ENCODE assay signal across 24 mouse cellular contexts in the genomic region with DNA sequence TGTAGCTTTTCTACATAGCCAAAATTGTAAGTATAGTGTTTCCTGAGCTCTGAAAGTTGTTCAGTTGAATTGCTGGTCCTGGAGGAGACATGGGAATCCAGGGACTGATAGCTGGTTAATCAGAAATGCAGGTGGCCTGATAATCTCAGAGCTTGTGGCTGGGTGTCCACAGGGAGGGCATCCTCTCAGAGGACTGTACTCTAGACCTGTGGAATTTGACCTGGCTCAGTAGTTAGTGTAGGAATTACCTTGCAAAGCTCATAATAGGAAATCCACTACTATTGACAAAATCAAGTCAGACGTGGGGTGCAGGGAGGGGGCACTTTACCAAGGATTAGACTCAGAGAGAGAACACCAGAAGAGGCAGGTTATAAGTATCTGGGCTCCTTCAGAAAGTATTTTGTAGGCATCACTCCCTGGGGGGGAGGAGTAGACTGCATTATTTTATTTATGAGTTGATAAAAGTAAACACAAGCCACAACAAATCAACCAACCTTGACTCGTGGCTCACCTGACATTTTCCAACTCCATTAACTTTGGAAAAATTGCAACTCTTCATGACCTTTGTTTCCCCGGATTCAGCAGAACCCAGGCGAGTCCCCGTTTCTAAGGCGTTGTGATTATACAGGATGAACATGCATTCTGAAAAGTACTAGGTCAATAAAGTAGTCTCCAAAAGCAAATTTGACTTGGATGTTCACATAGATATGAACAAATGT.
A peak's percentile ranks its signal among the peaks of the same experiment; 100 is the strongest.
DNase-seq lines count a peak whose midpoint lies in the region; ATAC-seq and TF ChIP-seq lines count a peak whose summit lies in the region.
"Had no signal": no experiment of that assay in that cellular context is flagged by ENCODE, and none has a peak within 500 bp of the region (broad histone marks: within the 10 kb centered on the region; RNA-seq: fewer than 3 reads in every experiment).

No protein-coding gene starts in this region.

- no peak overlapping the region for H3K4me3 ChIP-seq in kidney, embryonic 16.5 days (ENCODE audit: low read length)
- no peak overlapping the region for H3K4me3 ChIP-seq in liver, embryonic 15.5 days (replicated peaks)
- no peak overlapping the region for H3K4me3 ChIP-seq in stomach, embryonic 14.5 days (ENCODE audit: low read depth, low read length)
- no peak overlapping the region for H3K4me3 ChIP-seq in stomach, postnatal 0 days (ENCODE audit: low read depth, low read length)
- H3K4me3 ChIP-seq: embryonic facial prominence, embryonic 12.5 days; heart, embryonic 13.5 days; limb, embryonic 12.5 days had no signal

- no peak overlapping the region for H3K27ac ChIP-seq in kidney, embryonic 16.5 days (ENCODE audit: low read length)
- no peak overlapping the region for H3K27ac ChIP-seq in liver, embryonic 15.5 days (replicated peaks)
- H3K27ac ChIP-seq in stomach, embryonic 14.5 days (ENCODE audit: low read length), result peak overlapping the region; percentile 82; the same call in 1 of the 2 replicates
- no peak overlapping the region for H3K27ac ChIP-seq in stomach, postnatal 0 days (replicated peaks)
- H3K27ac ChIP-seq: heart, embryonic 13.5 days; hindbrain, postnatal 0 days; limb, embryonic 12.5 days; macrophage had no signal

- TF ChIP-seq EP300 in stomach, postnatal 0 days (optimal IDR thresholded peaks at IDR 0.05), result no peak

- no peaks in the 10 kb centered on the region for H3K36me3 ChIP-seq in kidney, embryonic 16.5 days (ENCODE audit: insufficient read depth, low read length)
- no peaks in the 10 kb centered on the region for H3K36me3 ChIP-seq in liver, embryonic 15.5 days (replicated peaks)
- H3K36me3 ChIP-seq in stomach, embryonic 14.5 days (ENCODE audit: control insufficient read depth, insufficient read depth, low read length), result no peaks in the 10 kb centered on the region
- no peaks in the 10 kb centered on the region for H3K36me3 ChIP-seq in stomach, postnatal 0 days (ENCODE audit: control insufficient read depth, insufficient read depth, low read length)
- H3K36me3 ChIP-seq: embryonic facial prominence, embryonic 12.5 days; heart, embryonic 13.5 days; limb, embryonic 12.5 days had no signal

- TF ChIP-seq CTCF in stomach, postnatal 0 days (IDR thresholded peaks at IDR 0.05; ENCODE audit: low read depth), result no peak

- H3K4me1 ChIP-seq in kidney, embryonic 16.5 days (ENCODE audit: insufficient read depth, low read length), result peaks cover 32% of the 10 kb centered on the region
- H3K4me1 ChIP-seq in liver, embryonic 15.5 days (replicated peaks), result 0 out of 2 replicates have a peak, but pooled peaks cover 3% of the 10 kb centered on the region
- H3K4me1 ChIP-seq in stomach, embryonic 14.5 days (ENCODE audit: control insufficient read depth, insufficient read depth, low read length), result peaks cover 18% of the 10 kb centered on the region; the same call in 1 of the 2 replicates
- no peaks in the 10 kb centered on the region for H3K4me1 ChIP-seq in stomach, postnatal 0 days (replicated peaks; ENCODE audit: control insufficient read depth, insufficient read depth)

- no peaks in the 10 kb centered on the region for H3K27me3 ChIP-seq in kidney, embryonic 16.5 days (ENCODE audit: insufficient read depth, low read length)
- H3K27me3 ChIP-seq in liver, embryonic 15.5 days, result no peaks in the 10 kb centered on the region
- no peaks in the 10 kb centered on the region for H3K27me3 ChIP-seq in stomach, embryonic 14.5 days (ENCODE audit: control insufficient read depth, insufficient read depth, low read length)
- H3K27me3 ChIP-seq in stomach, postnatal 0 days (ENCODE audit: control insufficient read depth, insufficient read depth, low read length), result no peaks in the 10 kb centered on the region
- H3K27me3 ChIP-seq: embryonic facial prominence, embryonic 12.5 days; heart, embryonic 13.5 days had no signal

- no peaks in the 10 kb centered on the region for H3K9me3 ChIP-seq in kidney, embryonic 16.5 days (ENCODE audit: low read length)
- no peaks in the 10 kb centered on the region for H3K9me3 ChIP-seq in liver, embryonic 15.5 days (replicated peaks)
- no peaks in the 10 kb centered on the region for H3K9me3 ChIP-seq in stomach, embryonic 14.5 days (ENCODE audit: control insufficient read depth, low read depth, low read length)
- no peaks in the 10 kb centered on the region for H3K9me3 ChIP-seq in stomach, postnatal 0 days (ENCODE audit: control insufficient read depth, low read length)
- H3K9me3 ChIP-seq: embryonic facial prominence, embryonic 12.5 days; heart, embryonic 13.5 days; limb, embryonic 12.5 days had no signal

- H3K4me2 ChIP-seq in kidney, embryonic 16.5 days (replicated peaks; ENCODE audit: low read depth, low read length), result no peak overlapping the region
- H3K4me2 ChIP-seq in liver, embryonic 15.5 days, result no peak overlapping the region
- H3K4me2 ChIP-seq in stomach, embryonic 14.5 days (replicated peaks; ENCODE audit: low read depth, low read length), result no peak overlapping the region
- H3K4me2 ChIP-seq in stomach, postnatal 0 days (replicated peaks; ENCODE audit: low read depth), result no peak overlapping the region
- H3K4me2 ChIP-seq: embryonic facial prominence, embryonic 12.5 days; heart, embryonic 13.5 days; limb, embryonic 12.5 days had no signal

- WGBS in kidney, embryonic 16.5 days, result 82% methylated on average over 6 of the region's 6 CpGs
- 51% methylated on average over 6 of the region's 6 CpGs for WGBS in liver, embryonic 15.5 days (ENCODE audit: insufficient replicate concordance)
- WGBS in stomach, embryonic 14.5 days, result 72% methylated on average over 6 of the region's 6 CpGs
- WGBS in stomach, postnatal 0 days, result 58% methylated on average over 6 of the region's 6 CpGs

- peak; percentile 22 for DNase-seq in kidney, adult 11 months
- DNase-seq in liver, result no peak
- no peak for DNase-seq in stomach, postnatal 0 days (ENCODE audit: low spot score)
- DNase-seq in MN1 (ENCODE audit: low spot score), result no peak
- DNase-seq: adrenal gland, postnatal 14 days; cerebellum, adult 2 months; cerebellum, postnatal 25 days; forebrain, postnatal 0 days; gastrocnemius, postnatal 25 days; heart, adult 18-20 months; heart, postnatal 14 days; kidney, postnatal 10 days; layer of hippocampus, postnatal 36 days; liver, postnatal 0 days; thymus, postnatal 14 days had no signal

- H3K9ac ChIP-seq in kidney, embryonic 16.5 days (replicated peaks; ENCODE audit: low read length), result no peak overlapping the region
- no peak overlapping the region for H3K9ac ChIP-seq in liver, embryonic 15.5 days
- H3K9ac ChIP-seq in stomach, embryonic 14.5 days (replicated peaks; ENCODE audit: low read depth, low read length), result no peak overlapping the region
- H3K9ac ChIP-seq in stomach, postnatal 0 days (ENCODE audit: low read length), result no peak overlapping the region
- H3K9ac ChIP-seq: embryonic facial prominence, embryonic 12.5 days; forebrain, postnatal 0 days; heart, embryonic 13.5 days; limb, embryonic 12.5 days; liver, postnatal 0 days had no signal

- ATAC-seq in kidney, embryonic 16.5 days (ENCODE audit: low FRiP score, low TSS enrichment), result no peak
- peak; percentile 47 for ATAC-seq in liver, embryonic 15.5 days (ENCODE audit: insufficient read depth)
- no peak for ATAC-seq in stomach, embryonic 14.5 days (ENCODE audit: insufficient number of reproducible peaks, insufficient read depth, low FRiP score, low read depth)
- no peak for ATAC-seq in stomach, postnatal 0 days (ENCODE audit: low FRiP score, low TSS enrichment)
- ATAC-seq: forebrain, postnatal 0 days; hindbrain, postnatal 0 days; liver, postnatal 0 days; midbrain, embryonic 16.5 days had no signal
